Mouse (Mus musculus) bone marrow macrophage, adult 2 months (primary cell): ENCODE measurements around the gene Cbx4.

Experiments
- CTCF ChIP-seq: IDR thresholded peaks from 2 replicates; pipeline ENCODE4 v1.5.1; 2012; ENCODE audit warnings: low read depth, mild to moderate bottlenecking, low read length, moderate library complexity
- POLR2A ChIP-seq: IDR thresholded peaks from 2 replicates; pipeline ENCODE4 v1.6.1; 2012; ENCODE audit warnings: mild to moderate bottlenecking, low read depth, low read length, borderline replicate concordance

DNA sequence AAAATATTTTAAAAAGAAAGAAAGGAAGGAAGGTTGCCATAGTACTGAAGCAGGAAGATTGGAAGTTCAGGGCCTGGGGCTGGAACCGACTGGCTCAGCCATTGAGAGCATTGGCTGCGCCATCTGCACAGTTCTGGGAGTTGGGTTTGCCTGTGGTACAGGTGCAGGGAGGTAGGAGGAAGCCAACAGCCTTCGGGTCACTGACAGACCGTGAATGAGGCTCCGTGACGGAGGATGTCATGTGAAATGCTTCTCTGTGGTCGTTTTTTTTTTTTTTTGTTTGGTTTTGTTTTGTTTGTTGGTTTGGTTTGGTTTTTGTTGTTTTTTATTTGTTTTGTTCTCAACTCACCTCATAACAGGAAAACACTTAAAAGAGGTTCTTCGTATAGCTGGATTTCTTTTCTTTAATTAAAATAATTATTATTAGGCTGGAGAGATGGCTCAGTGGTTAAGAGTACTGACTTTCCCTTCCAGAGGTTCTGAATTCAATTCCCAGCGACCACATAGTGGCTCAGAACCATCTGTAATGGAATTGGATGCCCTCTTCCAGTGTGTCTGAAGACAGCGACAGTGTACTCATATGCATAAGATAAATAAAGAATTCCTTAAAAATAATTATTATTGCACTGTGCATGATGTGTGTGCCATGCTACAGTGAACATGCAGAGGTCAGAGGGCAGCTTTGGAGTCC, 22.7 kb upstream of the Cbx4 start:
- TF ChIP-seq CTCF (no peak), POLR2A (no peak)
